Mouse (Mus musculus): ENCODE data around the gene Ptk7. TPM values are rescaled to one million over a fixed set of nuclear protein-coding genes. Genes with fewer than 3 reads are reported as not detected.

The Ptk7 gene
- polyA plus RNA-seq, 1 experiment from 2014 or later = 43.3 TPM

DNA sequence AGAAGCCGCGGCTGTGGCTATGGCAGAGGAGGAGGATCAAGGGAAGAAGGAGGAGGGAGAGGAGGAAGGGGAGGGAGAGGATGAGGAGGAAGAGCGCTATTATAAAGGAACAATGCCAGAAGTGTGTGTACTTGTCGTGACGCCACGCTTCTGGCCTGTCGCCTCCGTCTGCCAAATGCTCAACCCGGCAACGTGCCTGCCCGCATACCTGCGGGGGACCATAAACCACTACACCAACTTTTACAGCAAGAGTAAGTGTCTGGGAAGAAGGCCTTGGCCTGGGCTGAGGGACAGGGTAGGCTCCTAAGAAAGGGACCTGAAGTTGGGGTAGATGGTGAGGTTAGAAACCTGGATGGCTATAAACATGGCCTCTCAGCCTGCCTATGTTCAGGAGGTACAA lies 32.7 kb upstream of the Ptk7 start:
- peaks cover 29% of the 10 kb centered on the region for H3K36me3 ChIP-seq (ENCODE audit: control insufficient read depth, insufficient read depth, low read length)
- H3K4me1 ChIP-seq (replicated peaks; ENCODE audit: control insufficient read depth, insufficient read depth, low read length) = no peaks in the 10 kb centered on the region
- H3K9ac ChIP-seq (ENCODE audit: low read length) = no peak overlapping the region
- no peaks in the 10 kb centered on the region for H3K27me3 ChIP-seq (ENCODE audit: control insufficient read depth, insufficient read depth, low read length)
- H3K4me2 ChIP-seq (ENCODE audit: low read depth, low read length, severe bottlenecking) = no peak overlapping the region
- ATAC-seq (replicated peaks; ENCODE audit: low FRiP score) (no peak), DNase-seq (ENCODE audit: low spot score) (no peak)
- H3K27ac ChIP-seq (ENCODE audit: low read depth, low read length) = no peak overlapping the region
- no peak overlapping the region for H3K4me3 ChIP-seq (ENCODE audit: low read depth, low read length)
- WGBS = 97% methylated on average over 12 of the region's 12 CpGs
- no peaks in the 10 kb centered on the region for H3K9me3 ChIP-seq (ENCODE audit: control insufficient read depth, low read length)

DNA sequence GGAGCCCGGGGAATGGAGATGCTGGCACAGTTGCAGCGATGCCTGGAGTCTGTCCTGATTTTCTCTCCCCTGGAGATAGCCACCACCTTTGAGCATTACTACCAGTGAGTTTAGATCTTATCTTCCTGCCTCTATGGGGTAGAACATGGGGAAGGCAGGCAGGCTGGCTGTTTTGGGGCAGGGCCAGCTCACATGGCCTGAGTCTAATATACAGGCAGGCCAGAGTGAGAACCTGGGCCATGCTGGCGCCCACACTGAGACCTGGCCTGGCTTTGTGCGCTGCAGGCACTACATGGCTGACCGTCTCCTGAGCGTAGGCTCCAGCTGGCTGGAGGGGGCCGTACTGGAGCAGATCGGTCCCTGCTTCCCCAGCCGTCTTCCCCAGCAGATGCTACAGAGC lies 32.0 kb upstream of the Ptk7 start:
- 96% methylated on average over 9 of the region's 9 CpGs for WGBS
- DNase-seq (ENCODE audit: low spot score) (no peak), ATAC-seq (replicated peaks; ENCODE audit: low FRiP score) (no peak)
- H3K4me3 ChIP-seq (ENCODE audit: low read depth, low read length) = no peak overlapping the region
- H3K9ac ChIP-seq (ENCODE audit: low read length) = no peak overlapping the region
- H3K4me2 ChIP-seq (ENCODE audit: low read depth, low read length, severe bottlenecking) = no peak overlapping the region
- H3K27ac ChIP-seq (ENCODE audit: low read depth, low read length) = no peak overlapping the region
- H3K27me3 ChIP-seq (ENCODE audit: control insufficient read depth, insufficient read depth, low read length) = no peaks in the 10 kb centered on the region
- H3K36me3 ChIP-seq (ENCODE audit: control insufficient read depth, insufficient read depth, low read length) = peaks cover 27% of the 10 kb centered on the region
- H3K9me3 ChIP-seq (ENCODE audit: control insufficient read depth, low read length) = no peaks in the 10 kb centered on the region
- no peaks in the 10 kb centered on the region for H3K4me1 ChIP-seq (replicated peaks; ENCODE audit: control insufficient read depth, insufficient read depth, low read length)

DNA sequence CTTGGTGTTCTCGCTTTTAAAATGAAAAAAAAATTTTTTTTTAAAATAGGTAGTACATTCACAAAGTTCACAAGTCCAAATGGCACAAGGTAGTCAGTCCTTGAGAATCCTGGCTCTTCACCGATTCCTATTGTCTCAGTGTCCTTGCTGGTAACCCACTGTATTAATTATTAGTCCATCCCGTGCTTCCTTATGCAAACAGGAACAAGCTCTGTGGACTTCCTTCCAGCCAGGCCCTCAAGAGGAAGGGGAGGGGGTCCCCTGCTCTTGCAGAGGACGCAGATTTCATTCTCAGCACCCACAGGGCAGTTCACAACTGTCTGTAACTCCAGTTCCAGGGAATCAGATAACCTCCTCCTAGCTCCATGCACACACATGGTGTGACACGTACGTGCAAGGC lies 26.8 kb upstream of the Ptk7 start:
- Histone ChIP-seq H3K4me1 (replicated peaks; ENCODE audit: control insufficient read depth, insufficient read depth, low read length) (peaks cover 9% of the 10 kb centered on the region), H3K4me2 (ENCODE audit: low read depth, low read length, severe bottlenecking) (no peak overlapping the region), H3K27ac (ENCODE audit: low read depth, low read length) (no peak overlapping the region), H3K9me3 (ENCODE audit: control insufficient read depth, low read length) (no peaks in the 10 kb centered on the region), H3K27me3 (ENCODE audit: control insufficient read depth, insufficient read depth, low read length) (no peaks in the 10 kb centered on the region), H3K9ac (ENCODE audit: low read length) (no peak overlapping the region), H3K36me3 (ENCODE audit: control insufficient read depth, insufficient read depth, low read length) (peaks cover 26% of the 10 kb centered on the region), H3K4me3 (ENCODE audit: low read depth, low read length) (no peak overlapping the region)
- ATAC-seq (replicated peaks; ENCODE audit: low FRiP score) = no peak
- no peak for DNase-seq (ENCODE audit: low spot score)
- WGBS = 92% methylated on average over 6 of the region's 6 CpGs

DNA sequence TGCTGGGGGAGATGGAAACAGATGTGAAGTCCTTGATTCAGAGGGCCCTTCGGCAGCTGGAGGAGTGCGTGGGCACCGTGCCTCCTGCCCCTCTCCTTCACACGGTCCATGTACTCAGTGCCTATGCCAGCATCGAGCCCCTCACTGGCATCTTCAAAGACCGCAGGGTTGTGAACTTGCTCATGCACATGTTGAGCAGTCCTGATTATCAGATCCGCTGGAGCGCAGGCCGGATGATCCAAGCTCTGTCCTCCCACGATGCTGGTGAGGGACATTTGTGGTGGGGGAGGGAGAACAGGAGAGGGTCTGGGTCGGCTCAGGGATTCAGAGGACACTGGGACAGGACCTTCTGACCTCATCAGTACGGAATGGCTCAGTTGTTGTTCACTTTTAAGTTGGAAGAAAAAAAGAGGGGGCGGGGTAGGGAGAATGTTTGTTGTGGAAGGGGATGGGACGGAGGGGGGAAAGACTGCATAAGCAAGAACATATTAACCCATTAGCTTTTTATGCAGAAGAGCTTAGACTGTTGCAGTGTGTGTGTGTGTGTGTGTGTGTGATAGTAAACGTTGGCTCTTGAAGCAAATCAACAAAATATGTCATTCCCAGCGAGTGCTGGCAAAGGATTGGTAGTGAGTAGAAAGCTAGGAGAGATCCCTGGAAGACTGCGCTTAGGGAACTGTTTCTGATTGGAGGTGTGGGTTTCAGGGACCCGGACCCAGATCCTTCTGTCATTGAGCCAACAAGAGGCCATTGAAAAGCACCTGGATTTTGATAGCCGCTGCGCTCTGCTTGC lies 22.6 kb upstream of the Ptk7 start:
- ATAC-seq (replicated peaks; ENCODE audit: low FRiP score) (no peak), DNase-seq (ENCODE audit: low spot score) (no peak)
- H3K9ac ChIP-seq (ENCODE audit: low read length) = peak overlapping the region; percentile 10
- H3K4me2 ChIP-seq (ENCODE audit: low read depth, low read length, severe bottlenecking) = peak overlapping the region; percentile 86
- WGBS = 78% methylated on average over 20 of the region's 20 CpGs
- peaks cover 17% of the 10 kb centered on the region for H3K4me1 ChIP-seq (replicated peaks; ENCODE audit: control insufficient read depth, insufficient read depth, low read length)
- H3K27ac ChIP-seq (ENCODE audit: low read depth, low read length) = no peak overlapping the region
- no peaks in the 10 kb centered on the region for H3K27me3 ChIP-seq (ENCODE audit: control insufficient read depth, insufficient read depth, low read length)
- peak overlapping the region; percentile 6; the same call in 1 of the 2 replicates for H3K4me3 ChIP-seq (ENCODE audit: low read depth, low read length)
- peaks cover 15% of the 10 kb centered on the region; the same call in 1 of the 2 replicates for H3K36me3 ChIP-seq (ENCODE audit: control insufficient read depth, insufficient read depth, low read length)
- no peaks in the 10 kb centered on the region for H3K9me3 ChIP-seq (ENCODE audit: control insufficient read depth, low read length)

DNA sequence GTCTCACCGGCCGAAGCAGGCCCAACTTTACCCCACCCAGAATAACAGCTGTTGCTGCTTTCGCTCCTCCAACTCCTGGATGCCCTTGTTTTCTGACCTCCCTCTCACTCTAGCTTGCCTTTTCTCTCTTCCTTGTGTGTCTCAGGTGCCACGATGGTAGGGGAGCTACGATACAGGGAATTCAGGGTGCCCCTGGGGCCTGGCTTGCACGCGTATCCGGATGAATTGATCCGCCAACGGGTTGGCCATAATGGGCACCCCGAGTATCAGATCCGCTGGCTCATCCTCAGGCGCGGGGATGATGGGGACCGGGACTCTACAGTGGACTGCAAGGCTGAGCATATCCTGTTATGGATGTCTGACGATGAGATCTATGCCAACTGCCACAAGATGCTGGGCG lies 22.0 kb upstream of the Ptk7 start:
- H3K9me3 ChIP-seq (ENCODE audit: control insufficient read depth, low read length) = no peaks in the 10 kb centered on the region
- H3K4me3 ChIP-seq (ENCODE audit: low read depth, low read length) = peak overlapping the region; percentile 68
- H3K4me1 ChIP-seq (replicated peaks; ENCODE audit: control insufficient read depth, insufficient read depth, low read length) = peaks cover 20% of the 10 kb centered on the region
- no peak for DNase-seq (ENCODE audit: low spot score)
- peaks cover 15% of the 10 kb centered on the region; the same call in 1 of the 2 replicates for H3K36me3 ChIP-seq (ENCODE audit: control insufficient read depth, insufficient read depth, low read length)
- peak overlapping the region; percentile 92 for H3K9ac ChIP-seq (ENCODE audit: low read length)
- WGBS = 79% methylated on average over 17 of the region's 17 CpGs
- ATAC-seq (replicated peaks; ENCODE audit: low FRiP score) = no peak
- no peaks in the 10 kb centered on the region for H3K27me3 ChIP-seq (ENCODE audit: control insufficient read depth, insufficient read depth, low read length)
- no peak overlapping the region for H3K27ac ChIP-seq (ENCODE audit: low read depth, low read length)
- peak overlapping the region; percentile 86 for H3K4me2 ChIP-seq (ENCODE audit: low read depth, low read length, severe bottlenecking)

DNA sequence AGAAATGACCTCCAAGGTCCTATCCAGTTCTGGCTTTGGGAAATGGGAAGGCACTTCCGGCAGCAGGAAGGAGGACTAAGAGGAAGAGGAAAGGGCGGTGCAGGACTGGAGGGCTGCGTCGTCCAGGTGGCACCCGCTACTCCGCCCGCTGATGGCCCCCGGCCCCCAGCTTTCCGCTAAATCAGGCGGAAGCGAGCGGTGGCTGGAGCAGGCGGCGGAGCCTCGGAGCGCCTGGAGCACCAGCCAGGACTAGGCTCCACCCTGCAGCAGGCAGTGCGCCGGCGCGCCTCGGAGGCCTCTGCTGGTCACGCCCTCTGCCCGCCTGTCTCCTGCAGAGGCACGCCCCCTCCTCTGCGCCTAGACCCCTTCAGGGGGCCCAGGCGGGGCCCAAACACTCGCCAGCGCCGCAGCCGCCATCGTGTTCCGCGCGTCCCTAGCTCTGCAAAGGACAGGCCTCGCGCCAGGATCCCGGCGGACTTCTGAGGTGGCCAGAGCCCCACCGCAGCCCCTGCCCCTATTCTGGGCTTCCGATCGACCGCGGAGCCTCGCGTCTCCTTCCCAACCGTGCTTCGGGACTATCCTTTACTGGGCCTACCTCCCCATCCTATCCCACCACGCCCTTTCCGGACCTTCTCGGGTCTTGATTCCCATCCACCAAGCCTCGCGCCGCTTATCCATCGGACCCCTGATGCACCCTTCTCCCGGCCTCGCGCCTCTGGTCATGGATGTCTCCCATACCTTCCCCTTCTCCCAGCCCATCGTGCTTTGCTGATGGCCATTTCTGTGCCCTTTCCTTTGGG lies 21.1 kb upstream of the Ptk7 start, which contains the start of gene Cul7:
Cul7 (plus strand) TSS at position 106 of the 800 bp plus-strand sequence.
- Histone ChIP-seq H3K27ac (ENCODE audit: low read depth, low read length) (peak within 1 kb of the TSS; percentile 84), H3K36me3 (ENCODE audit: control insufficient read depth, insufficient read depth, low read length) (peaks cover 13% of the 10 kb centered on the region; the same call in 1 of the 2 replicates), H3K4me1 (replicated peaks; ENCODE audit: control insufficient read depth, insufficient read depth, low read length) (peaks cover 20% of the 10 kb centered on the region), H3K4me2 (ENCODE audit: low read depth, low read length, severe bottlenecking) (peak within 1 kb of the TSS; percentile 86), H3K4me3 (ENCODE audit: low read depth, low read length) (peak within 1 kb of the TSS; percentile 68), H3K9me3 (ENCODE audit: control insufficient read depth, low read length) (no peaks in the 10 kb centered on the region), H3K9ac (ENCODE audit: low read length) (peak within 1 kb of the TSS; percentile 92), H3K27me3 (ENCODE audit: control insufficient read depth, insufficient read depth, low read length) (no peaks in the 10 kb centered on the region)
- DNase-seq (ENCODE audit: low spot score) = peak; percentile 97
- under 1% methylated on average over 58 of the region's 58 CpGs for WGBS
- ATAC-seq (replicated peaks; ENCODE audit: low FRiP score) = peak; percentile 93

DNA sequence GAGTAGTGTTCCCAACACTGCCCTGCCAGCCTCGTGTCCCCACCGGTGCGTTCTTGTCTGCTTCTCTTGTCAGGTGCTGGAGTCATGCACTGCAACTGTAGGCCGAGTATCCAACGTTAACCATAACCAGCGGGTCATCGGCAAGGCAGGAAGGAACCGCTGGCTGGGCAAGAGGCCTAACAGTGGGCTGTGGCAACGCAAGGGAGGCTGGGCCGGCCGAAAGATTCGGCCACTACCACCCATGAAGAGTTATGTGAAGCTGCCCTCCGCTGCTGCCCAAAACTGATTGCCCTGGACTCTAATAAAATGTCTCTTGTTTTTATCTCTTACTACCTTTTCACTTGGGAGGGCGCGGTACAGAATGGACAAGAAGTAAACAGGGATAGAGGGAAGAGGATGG lies 20.5 kb upstream of the Ptk7 start:
- no peak for DNase-seq (ENCODE audit: low spot score)
- peaks cover 25% of the 10 kb centered on the region for H3K4me1 ChIP-seq (replicated peaks; ENCODE audit: control insufficient read depth, insufficient read depth, low read length)
- no peaks in the 10 kb centered on the region for H3K27me3 ChIP-seq (ENCODE audit: control insufficient read depth, insufficient read depth, low read length)
- peak overlapping the region; percentile 92 for H3K9ac ChIP-seq (ENCODE audit: low read length)
- peak overlapping the region; percentile 68 for H3K4me3 ChIP-seq (ENCODE audit: low read depth, low read length)
- ATAC-seq (replicated peaks; ENCODE audit: low FRiP score) = no peak
- H3K27ac ChIP-seq (ENCODE audit: low read depth, low read length) = peak overlapping the region; percentile 84
- H3K9me3 ChIP-seq (ENCODE audit: control insufficient read depth, low read length) = no peaks in the 10 kb centered on the region
- peak overlapping the region; percentile 86 for H3K4me2 ChIP-seq (ENCODE audit: low read depth, low read length, severe bottlenecking)
- peaks cover 10% of the 10 kb centered on the region; the same call in 1 of the 2 replicates for H3K36me3 ChIP-seq (ENCODE audit: control insufficient read depth, insufficient read depth, low read length)
- 39% methylated on average over 15 of the region's 15 CpGs for WGBS

DNA sequence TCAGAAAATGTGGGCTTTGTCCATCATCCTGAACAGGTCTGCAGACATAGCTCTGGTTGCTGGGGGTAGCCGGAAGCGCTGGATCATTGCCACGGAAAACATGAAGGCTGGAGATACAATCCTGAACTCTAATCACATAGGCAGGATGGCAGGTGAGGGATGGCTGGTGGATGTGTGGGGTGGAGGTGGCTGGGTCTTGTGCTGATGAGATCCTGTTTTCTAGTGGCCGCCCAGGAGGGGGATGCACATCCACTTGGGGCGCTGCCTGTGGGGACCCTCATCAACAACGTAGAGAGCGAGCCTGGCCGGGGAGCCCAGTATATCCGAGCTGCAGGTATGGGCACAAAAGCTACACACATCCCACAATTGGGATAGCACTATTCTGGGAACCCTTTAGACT lies 19.1 kb upstream of the Ptk7 start:
- 95% methylated on average over 9 of the region's 9 CpGs for WGBS
- no peak overlapping the region for H3K4me3 ChIP-seq (ENCODE audit: low read depth, low read length)
- no peak for ATAC-seq (replicated peaks; ENCODE audit: low FRiP score)

More for the DNA sequence above, 19.1 kb upstream of the Ptk7 start:
- no peaks in the 10 kb centered on the region for H3K9me3 ChIP-seq (ENCODE audit: control insufficient read depth, low read length)
- H3K36me3 ChIP-seq (ENCODE audit: control insufficient read depth, insufficient read depth, low read length) = no peaks in the 10 kb centered on the region
- DNase-seq (ENCODE audit: low spot score) = no peak
- H3K27ac ChIP-seq (ENCODE audit: low read depth, low read length) = no peak overlapping the region
- H3K27me3 ChIP-seq (ENCODE audit: control insufficient read depth, insufficient read depth, low read length) = no peaks in the 10 kb centered on the region
- no peak overlapping the region for H3K9ac ChIP-seq (ENCODE audit: low read length)
- no peak overlapping the region for H3K4me2 ChIP-seq (ENCODE audit: low read depth, low read length, severe bottlenecking)
- peaks cover 27% of the 10 kb centered on the region for H3K4me1 ChIP-seq (replicated peaks; ENCODE audit: control insufficient read depth, insufficient read depth, low read length)
